Mouse (Mus musculus) thymus, adult 2 months (tissue): ENCODE results near the gene Mad2l2.
"Not testable (repeated sequence)": the region's sequence is repeated elsewhere in the genome, so short reads cannot be mapped to it uniquely, and the experiment has no call there.

Experiments used
- CTCF ChIP-seq: fragments of 200-500 bp; IDR thresholded peaks from 2 replicates; pipeline ENCODE4 v1.5.1; 2012; ENCODE audit warnings: mild to moderate bottlenecking, control low read depth, low read length, moderate library complexity, borderline replicate concordance; ENCODE audit not compliant: control insufficient read depth, poor library complexity, insufficient read depth; ENCODE audit errors: extremely low read depth
- POLR2A ChIP-seq: fragments of 200-500 bp; IDR thresholded peaks from 2 replicates; pipeline ENCODE4 v1.6.1; 2012; ENCODE audit warnings: mild to moderate bottlenecking, low read length, control low read depth, moderate library complexity; ENCODE audit not compliant: control insufficient read depth, poor library complexity, insufficient read depth; ENCODE audit errors: extremely low read depth

- TF ChIP-seq POLR2A, CTCF: not testable (repeated sequence)
Observed at GRCm38 (mm10) chr4:148188767-148189166, 58.6 kb downstream of the Mad2l2 start.
